Mouse (Mus musculus) CH12.LX (cell line): Measurements from ENCODE around the gene Prdm8. TPM values are rescaled to one million over a fixed set of nuclear protein-coding genes. Genes with fewer than 3 reads are reported as not detected.

ENCODE experiments used
- DNase-seq: peaks from one replicate; pipeline ENCODE4 v3.0.0-alpha.2; 2013; ENCODE audit errors: extremely low read depth
- H3K27ac ChIP-seq: 2 replicates; pipeline ENCODE4 v1.5.1; 2012; ENCODE audit warnings: low read depth, mild to moderate bottlenecking, control low read depth, moderate library complexity; ENCODE audit not compliant: insufficient read depth
- H3K27me3 ChIP-seq: replicated peaks from 2 replicates; pipeline ENCODE3; 2012; ENCODE audit warnings: inconsistent platforms
- H3K36me3 ChIP-seq, 2 experiments: replicated peaks in 1 of 2; 2 replicates each; pipeline versions ENCODE3 to v1.6.1; 2012; ENCODE audit warnings: inconsistent platforms in 1 of 2, low read length in 1 of 2, mild to moderate bottlenecking in 1 of 2, mixed read lengths in 1 of 2, moderate library complexity in 1 of 2; ENCODE audit not compliant: control insufficient read depth in 1 of 2, insufficient read depth in 1 of 2
- H3K4me1 ChIP-seq, 2 experiments: 2 replicates each; pipeline ENCODE4 v1.6.1; 2012; ENCODE audit warnings: inconsistent platforms in 1 of 2, moderate library complexity in 1 of 2; ENCODE audit not compliant: insufficient read depth in 2 of 2, control insufficient read depth in 1 of 2
- H3K4me2 ChIP-seq: 2 replicates; pipeline ENCODE4 v1.6.1; 2012; ENCODE audit warnings: low read depth, mild to moderate bottlenecking, control low read depth; ENCODE audit not compliant: poor library complexity, insufficient read depth, severe bottlenecking
- H3K4me3 ChIP-seq, 3 experiments: fragments of 150-350 bp in 1 of 3; sonication (generic) in 1 of 3; replicated peaks in 1 of 3; 2 replicates each; pipeline versions ENCODE3 to v1.5.1; 2011 to 2012; ENCODE audit warnings: low read depth in 2 of 3, low read length in 2 of 3, mild to moderate bottlenecking in 2 of 3, moderate library complexity in 2 of 3, control low read depth in 1 of 3, improper control_type of control experiment in 1 of 3, inconsistent platforms in 1 of 3, mixed read lengths in 1 of 3; ENCODE audit not compliant: poor library complexity in 1 of 3
- H3K79me2 ChIP-seq: replicated peaks from 2 replicates; pipeline ENCODE4 v1.6.1; 2012; ENCODE audit warnings: mild to moderate bottlenecking, moderate library complexity; ENCODE audit not compliant: control insufficient read depth, poor library complexity, insufficient read depth, severe bottlenecking; ENCODE audit errors: extremely low read depth
- H3K9ac ChIP-seq: 2 replicates; pipeline ENCODE4 v1.6.1; 2012; ENCODE audit warnings: low read depth, mild to moderate bottlenecking, control low read depth, moderate library complexity; ENCODE audit not compliant: insufficient read depth
- H3K9me3 ChIP-seq: replicated peaks from 2 replicates; pipeline ENCODE3; 2012; ENCODE audit warnings: low read length, inconsistent platforms, mixed read lengths
- BHLHE40 ChIP-seq: IDR thresholded peaks from 2 replicates; pipeline ENCODE4 v1.6.1; 2011; ENCODE audit warnings: mild to moderate bottlenecking, low read depth, low read length, improper control_type of control experiment
- CHD2 ChIP-seq: IDR thresholded peaks from 2 replicates; pipeline ENCODE4 v1.6.1; 2011; ENCODE audit warnings: low read length, improper control_type of control experiment
- CTCF ChIP-seq, 2 experiments: IDR thresholded peaks in 1 of 2; conservative IDR thresholded peaks in 1 of 2; 2 replicates each; pipeline ENCODE4 v1.5.1; 2011 to 2012; ENCODE audit warnings: low read depth in 2 of 2, low read length in 2 of 2, improper control_type of control experiment in 1 of 2, inconsistent platforms in 1 of 2, mild to moderate bottlenecking in 1 of 2, moderate library complexity in 1 of 2
- E2F4 ChIP-seq: IDR thresholded peaks from 2 replicates; pipeline ENCODE4 v1.6.1; 2011; ENCODE audit warnings: low read depth, low read length, improper control_type of control experiment; ENCODE audit not compliant: insufficient replicate concordance
- ETS1 ChIP-seq: conservative IDR thresholded peaks from 2 replicates; pipeline ENCODE4 v1.6.1; 2012; ENCODE audit warnings: low read depth, mild to moderate bottlenecking, inconsistent platforms, low read length, improper control_type of control experiment, moderate library complexity
- GABPA ChIP-seq: IDR thresholded peaks from 2 replicates; pipeline ENCODE4 v1.6.1; 2012; ENCODE audit warnings: low read depth, low read length, improper control_type of control experiment, inconsistent platforms; ENCODE audit not compliant: insufficient replicate concordance
- HCFC1 ChIP-seq: IDR thresholded peaks from 2 replicates; pipeline ENCODE4 v1.6.1; 2012; ENCODE audit warnings: low read depth, mild to moderate bottlenecking, inconsistent platforms, low read length, improper control_type of control experiment
- JUN ChIP-seq: IDR thresholded peaks from 2 replicates; pipeline ENCODE4 v1.6.1; 2011; ENCODE audit warnings: low read depth, mild to moderate bottlenecking, low read length, improper control_type of control experiment, moderate library complexity; ENCODE audit not compliant: insufficient read depth
- JUND ChIP-seq: conservative IDR thresholded peaks from 2 replicates; pipeline ENCODE4 v1.6.1; 2011; ENCODE audit warnings: low read depth, low read length, improper control_type of control experiment
- MAFK ChIP-seq: IDR thresholded peaks from 2 replicates; pipeline ENCODE4 v1.6.1; 2011; ENCODE audit warnings: low read length, improper control_type of control experiment; ENCODE audit not compliant: insufficient replicate concordance
- MAZ ChIP-seq: IDR thresholded peaks from 2 replicates; pipeline ENCODE4 v1.6.1; 2012; ENCODE audit warnings: low read depth, mild to moderate bottlenecking, inconsistent platforms, low read length, improper control_type of control experiment, moderate library complexity
- MEF2A ChIP-seq: IDR thresholded peaks from 2 replicates; pipeline ENCODE4 v1.6.1; 2014; ENCODE audit warnings: low read depth, mild to moderate bottlenecking, inconsistent platforms, low read length, improper control_type of control experiment, borderline replicate concordance
- MXI1 ChIP-seq: IDR thresholded peaks from 2 replicates; pipeline ENCODE4 v1.6.1; 2011; ENCODE audit warnings: mild to moderate bottlenecking, low read depth, low read length, improper control_type of control experiment
- MYC ChIP-seq: IDR thresholded peaks from 2 replicates; pipeline ENCODE4 v1.6.1; 2011; ENCODE audit warnings: low read depth, mild to moderate bottlenecking, improper control_type of control experiment, low read length
- NELFE ChIP-seq: IDR thresholded peaks from 2 replicates; pipeline ENCODE4 v1.6.1; 2011; ENCODE audit warnings: low read depth, low read length, improper control_type of control experiment
- PAX5 ChIP-seq: IDR thresholded peaks from 2 replicates; pipeline ENCODE4 v1.6.1; 2012; ENCODE audit warnings: low read length, inconsistent platforms, mixed read lengths
- POLR2AphosphoS2 ChIP-seq: IDR thresholded peaks from 2 replicates; pipeline ENCODE4 v1.6.1; 2011; ENCODE audit warnings: low read depth, low read length, improper control_type of control experiment
- RAD21 ChIP-seq: IDR thresholded peaks from 2 replicates; pipeline ENCODE4 v1.6.1; 2011; ENCODE audit warnings: low read depth, mild to moderate bottlenecking, low read length, improper control_type of control experiment, moderate library complexity
- RCOR1 ChIP-seq: conservative IDR thresholded peaks from 2 replicates; pipeline ENCODE4 v1.6.1; 2012; ENCODE audit warnings: low read depth, mild to moderate bottlenecking, inconsistent platforms, low read length, improper control_type of control experiment
- SMC3 ChIP-seq: IDR thresholded peaks from 2 replicates; pipeline ENCODE4 v1.6.1; 2011; ENCODE audit warnings: low read depth, low read length, improper control_type of control experiment
- TCF12 ChIP-seq: IDR thresholded peaks from 2 replicates; pipeline ENCODE4 v1.6.1; 2014; ENCODE audit warnings: low read depth, mild to moderate bottlenecking, inconsistent platforms, low read length, improper control_type of control experiment
- UBTF ChIP-seq: IDR thresholded peaks from 2 replicates; pipeline ENCODE4 v1.6.1; 2012; ENCODE audit warnings: low read depth, mild to moderate bottlenecking, inconsistent platforms, low read length, improper control_type of control experiment, moderate library complexity
- USF2 ChIP-seq: conservative IDR thresholded peaks from 2 replicates; pipeline ENCODE4 v1.6.1; 2011; ENCODE audit warnings: low read depth, low read length, improper control_type of control experiment
- ZC3H11A ChIP-seq: IDR thresholded peaks from 2 replicates; pipeline ENCODE4 v1.6.1; 2012; ENCODE audit warnings: low read depth, mild to moderate bottlenecking, inconsistent platforms, low read length, improper control_type of control experiment
- ZMIZ1 ChIP-seq: IDR thresholded peaks from 2 replicates; pipeline ENCODE4 v1.6.1; 2012; ENCODE audit warnings: low read depth, mild to moderate bottlenecking, inconsistent platforms, low read length, improper control_type of control experiment
- dilution Hi-C: fragments of 300-500 bp; cut with MboI; formaldehyde crosslinking; loops from 2 replicates; pipeline ENCODE4 v1.14.3; 2020; ENCODE audit warnings: low sequenced_read_pairs; ENCODE audit not compliant: extremely low pct_unique_long_range_greater_than_20kb, extremely low pct_ligation_motif_present
- in situ Hi-C: fragments of 300-500 bp; cut with MboI; formaldehyde crosslinking; loops from 3 replicates; pipeline ENCODE4 v1.14.3; 2019; ENCODE audit warnings: low sequenced_read_pairs, low pct_ligation_motif_present, low pct_unique_long_range_greater_than_20kb, mixed read lengths
- polyA plus RNA-seq: library from polyadenylated mRNA; unstranded; fragments of >175 nt; gene quantifications from 2 replicates; pipeline ENCODE4 v1.2.1, GENCODE M21; 2012; ENCODE audit warnings: low read depth; ENCODE audit not compliant: insufficient read length
- total RNA-seq, 2 experiments: library from RNA; depleted of rRNA; stranded (reverse); fragments of 300-350 nt in 1 of 2; fragments of >200 nt in 1 of 2; gene quantifications; 2 replicates each; pipeline ENCODE4 v1.2.3; 2012 to 2014

Gene Prdm8
- total and polyA plus RNA-seq, 3 experiments: 0.04 to 0.08 (median 0.06) TPM

DNA sequence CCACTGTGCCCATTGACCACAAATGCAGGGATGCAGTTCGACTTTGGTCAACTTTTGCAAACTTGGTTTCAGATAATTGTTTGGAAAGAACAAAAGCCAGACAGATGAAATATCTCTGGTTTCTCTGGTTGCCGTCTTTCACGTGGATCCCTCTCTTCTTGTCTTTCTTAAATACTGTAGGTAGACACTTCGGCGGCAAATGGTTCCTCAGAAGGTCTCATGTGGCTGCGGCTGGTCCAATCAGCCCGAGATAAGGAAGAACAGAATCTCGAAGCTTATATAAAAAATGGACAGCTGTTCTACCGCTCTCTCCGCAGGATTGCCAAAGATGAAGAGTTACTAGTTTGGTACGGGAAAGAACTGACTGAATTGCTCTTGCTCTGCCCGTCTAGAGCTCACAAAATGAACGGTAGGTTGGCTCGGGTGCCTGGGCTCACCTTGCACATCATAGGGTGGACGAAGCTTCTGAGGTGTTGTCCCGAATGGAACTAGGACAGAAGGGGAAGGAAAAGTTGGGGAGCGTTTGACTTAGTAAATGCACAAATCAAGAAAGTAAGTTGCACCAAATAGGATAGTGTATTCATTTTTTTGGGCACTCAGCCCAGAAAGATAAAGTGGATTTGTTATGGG lies 17.4 kb downstream of the Prdm8 start:
- no peak overlapping the region for H3K27ac ChIP-seq
- no peak overlapping the region for H3K4me3 ChIP-seq
- no peak for DNase-seq
- in situ Hi-C loops (loop anchor here (25.0 kb wide), 1 partner anchor 247 kb away; no protein-coding TSS in a partner anchor), dilution Hi-C loops (no loop called here)
- H3K79me2 ChIP-seq: no peaks in the 10 kb centered on the region
- TF ChIP-seq MYC (no peak), RCOR1 (no peak), ZMIZ1 (no peak), JUND (no peak), RAD21 (no peak), TCF12 (no peak), ETS1 (no peak), GABPA (no peak), CTCF (conservative IDR thresholded peaks at IDR 0.05 in 1 of 2, IDR thresholded peaks at IDR 0.05 in 1 of 2; ENCODE audit: low read depth in 2 of 2, low read length in 2 of 2) (no peak), MAFK (no peak), NELFE (no peak), ZC3H11A (no peak), POLR2AphosphoS2 (no peak), UBTF (no peak), MAZ (no peak), HCFC1 (no peak), BHLHE40 (no peak)
- no peaks in the 10 kb centered on the region for H3K36me3 ChIP-seq
- peaks cover 0 to 3% of the 10 kb centered on the region in 2 experiments; a peak in 1 of 4 replicates for H3K4me1 ChIP-seq
- peak overlapping the region; percentile 30; the same call in 1 of the 2 replicates for H3K4me2 ChIP-seq
- no peaks in the 10 kb centered on the region for H3K9me3 ChIP-seq
- peaks cover 29% of the 10 kb centered on the region for H3K27me3 ChIP-seq
- no peak overlapping the region for H3K9ac ChIP-seq

DNA sequence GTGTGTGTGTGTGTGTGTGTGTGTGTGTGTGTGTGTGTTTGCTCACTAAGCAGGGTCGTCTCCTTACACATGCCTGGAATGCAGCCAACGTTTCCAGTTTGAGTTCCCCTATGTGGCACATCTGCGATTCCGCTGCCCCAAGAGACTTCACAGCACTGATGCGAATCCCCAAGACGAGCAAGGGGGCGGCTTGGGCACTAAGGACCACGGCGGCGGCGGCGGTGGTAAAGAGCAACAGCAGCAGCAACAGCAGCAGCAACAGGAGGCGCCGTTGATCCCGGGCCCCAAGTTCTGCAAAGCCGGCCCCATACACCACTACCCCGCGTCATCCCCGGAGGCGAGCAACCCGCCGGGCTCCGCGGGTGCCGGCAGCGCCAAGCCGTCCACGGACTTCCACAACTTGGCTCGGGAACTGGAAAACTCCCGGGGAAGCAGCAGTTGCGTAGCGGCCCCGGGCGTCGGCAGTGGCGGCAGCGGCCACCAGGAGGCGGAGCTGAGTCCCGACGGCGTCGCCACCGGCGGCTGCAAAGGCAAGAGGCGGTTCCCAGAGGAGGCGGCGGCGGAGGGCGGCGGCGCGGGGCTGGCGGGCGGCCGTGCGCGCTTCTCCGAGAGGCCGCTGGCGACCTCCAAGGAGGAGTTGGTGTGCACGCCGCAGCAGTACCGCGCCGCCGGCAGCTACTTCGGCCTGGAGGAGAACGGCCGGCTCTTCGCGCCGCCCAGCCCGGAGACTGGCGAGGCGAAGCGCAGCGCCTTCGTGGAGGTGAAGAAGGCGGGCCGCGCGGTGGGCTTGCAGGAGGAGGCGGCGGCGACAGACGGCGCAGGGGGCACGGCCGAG lies 18.2 kb downstream of the Prdm8 start:
- H3K4me3 ChIP-seq: peak overlapping the region; percentile 25 to 67 (median 55)
- H3K4me2 ChIP-seq: peak overlapping the region; percentile 73
- no peak for TF ChIP-seq MAZ
- TF ChIP-seq JUN: no peak
- peak; percentile 36; the same call in 1 of the 2 replicates for TF ChIP-seq TCF12
- no peak for TF ChIP-seq USF2
- peak in 1 of 2 experiments; percentile 79; a peak in 2 of 4 replicates for TF ChIP-seq CTCF (conservative IDR thresholded peaks at IDR 0.05 in 1 of 2, IDR thresholded peaks at IDR 0.05 in 1 of 2; ENCODE audit: low read depth in 2 of 2, low read length in 2 of 2)
- no peak for TF ChIP-seq MEF2A
- TF ChIP-seq POLR2AphosphoS2: no peak
- TF ChIP-seq CHD2: no peak
- TF ChIP-seq E2F4: no peak
- no peak for TF ChIP-seq MXI1
- peak; percentile 69 for TF ChIP-seq SMC3
- TF ChIP-seq RAD21: peak; percentile 33
- TF ChIP-seq PAX5: no peak
- TF ChIP-seq HCFC1: no peak
- TF ChIP-seq NELFE: peak; percentile 24; the same call in 1 of the 2 replicates
- TF ChIP-seq, all 38 proteins: peak for 5
- Histone ChIP-seq H3K36me3 (no peaks in the 10 kb centered on the region), H3K9me3 (no peaks in the 10 kb centered on the region), H3K9ac (peak overlapping the region; percentile 7; the same call in 1 of the 2 replicates), H3K79me2 (no peaks in the 10 kb centered on the region), H3K4me1 (peaks cover 0 to 3% of the 10 kb centered on the region in 2 experiments; a peak in 1 of 4 replicates), H3K27ac (no peak overlapping the region), H3K27me3 (peaks cover 31% of the 10 kb centered on the region)
- DNase-seq: peak; percentile 54
- dilution Hi-C loops (no loop called here), in situ Hi-C loops (loop anchor here (25.0 kb wide), 1 partner anchor 248 kb away; no protein-coding TSS in a partner anchor)
